Mouse (Mus musculus): ENCODE measurements around the gene Asic2.

Asic2 gene

DNA sequence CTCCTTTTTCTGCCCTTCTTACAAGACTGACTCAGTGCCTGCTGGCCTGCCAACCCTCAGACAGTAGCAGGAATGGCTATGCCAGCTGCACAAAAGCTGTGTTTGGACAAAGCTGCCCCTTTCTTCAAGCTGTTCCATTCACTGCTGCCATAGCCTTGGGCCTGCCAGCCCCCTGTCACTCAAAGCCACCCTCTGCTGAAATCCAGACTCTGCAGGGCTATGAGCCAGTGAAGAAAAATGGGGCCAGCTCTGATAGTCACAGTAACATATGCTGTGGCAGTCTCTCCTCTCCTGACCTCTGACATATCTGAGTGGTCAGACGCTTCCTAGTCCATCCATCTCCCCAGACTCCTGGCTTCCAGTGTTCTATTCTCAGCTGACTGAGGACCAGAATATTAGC, 200.5 kb downstream of the Asic2 start:
- in situ Hi-C loops (cut with MboI; ENCODE audit: unreplicated experiment in 2 of 2), result no loop called here

DNA sequence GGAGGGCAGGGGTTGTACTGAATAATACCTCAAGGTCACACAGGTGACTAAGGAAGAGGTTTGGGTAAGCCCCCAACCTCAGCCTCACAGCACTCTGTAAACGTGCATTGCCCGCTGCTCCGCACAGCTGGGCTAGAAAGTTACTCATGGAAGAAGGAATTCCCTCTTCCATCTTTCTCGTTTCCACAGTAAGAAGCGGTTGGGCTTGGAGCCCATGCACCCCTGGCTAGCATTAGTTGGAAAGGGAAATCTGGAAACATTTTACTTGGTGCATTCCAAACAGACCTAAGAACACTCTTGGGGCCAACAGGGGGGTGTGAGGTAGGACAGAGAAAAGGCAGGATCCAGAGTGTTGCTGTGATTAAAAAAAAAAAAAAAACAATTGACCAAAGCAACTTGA, 203.0 kb downstream of the Asic2 start:
- in situ Hi-C loops (cut with MboI; ENCODE audit: unreplicated experiment in 2 of 2), result no loop called here

DNA sequence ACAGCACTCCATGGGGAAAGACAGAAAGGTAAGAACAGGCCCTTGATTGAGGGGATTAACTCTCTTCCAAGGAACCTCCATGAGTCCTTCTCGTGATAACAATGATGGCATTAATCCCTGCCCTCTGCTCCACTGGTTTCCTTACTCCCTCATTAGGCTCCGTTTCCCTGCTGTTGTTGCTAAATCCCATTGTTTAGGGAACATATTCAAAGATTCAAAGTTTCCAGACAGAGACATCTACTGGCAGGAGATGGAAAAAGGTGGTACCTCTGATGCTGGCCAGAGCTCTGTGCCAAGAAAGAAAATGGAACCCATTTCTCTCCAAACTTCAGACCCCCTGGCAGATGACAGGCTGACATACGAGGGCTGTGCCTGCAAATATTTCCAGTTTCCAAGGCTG, 203.5 kb downstream of the Asic2 start:
- in situ Hi-C loops (cut with MboI; ENCODE audit: unreplicated experiment in 2 of 2), result no loop called here

DNA sequence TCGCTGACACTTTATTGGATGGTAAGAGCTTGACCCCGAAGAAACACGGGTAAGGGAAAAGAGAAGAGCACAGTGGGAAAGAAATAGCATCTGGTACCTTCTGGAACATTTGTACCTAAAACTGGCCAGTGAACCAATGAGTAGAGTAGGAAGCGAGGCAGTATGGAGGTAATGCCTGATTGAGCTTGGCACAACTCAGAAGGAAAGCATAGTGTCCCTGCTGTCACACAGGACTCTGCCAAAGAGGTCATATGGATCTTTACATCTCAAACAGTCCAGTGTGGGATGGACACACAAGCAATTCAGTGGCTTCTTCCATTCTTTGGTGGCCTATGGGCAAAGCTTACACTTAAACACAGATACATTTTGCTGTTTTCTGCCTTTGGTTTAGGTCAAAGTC, 211.0 kb downstream of the Asic2 start:
- in situ Hi-C loops (cut with MboI; ENCODE audit: unreplicated experiment in 2 of 2), result no loop called here

DNA sequence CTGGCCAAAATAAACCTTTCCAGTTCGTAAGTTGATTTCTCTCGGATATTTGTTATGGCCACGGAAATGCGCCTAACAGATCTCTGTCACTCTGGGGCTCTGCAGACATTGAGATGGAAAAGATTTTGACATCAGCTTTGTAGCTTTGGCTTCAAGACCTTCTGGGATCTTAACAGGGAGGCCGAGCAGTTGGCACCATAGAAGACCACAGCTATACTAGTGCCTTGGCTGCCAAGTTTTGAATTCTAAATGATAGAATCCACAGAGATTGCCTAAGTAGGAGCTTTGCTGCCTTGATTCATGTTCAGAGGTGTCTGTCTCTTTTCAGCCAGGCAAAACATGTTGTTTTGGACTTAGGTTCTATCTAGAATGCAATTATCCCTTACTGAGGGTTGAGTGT, 217.4 kb downstream of the Asic2 start:
- in situ Hi-C loops (cut with MboI; ENCODE audit: unreplicated experiment in 2 of 2), result no loop called here

DNA sequence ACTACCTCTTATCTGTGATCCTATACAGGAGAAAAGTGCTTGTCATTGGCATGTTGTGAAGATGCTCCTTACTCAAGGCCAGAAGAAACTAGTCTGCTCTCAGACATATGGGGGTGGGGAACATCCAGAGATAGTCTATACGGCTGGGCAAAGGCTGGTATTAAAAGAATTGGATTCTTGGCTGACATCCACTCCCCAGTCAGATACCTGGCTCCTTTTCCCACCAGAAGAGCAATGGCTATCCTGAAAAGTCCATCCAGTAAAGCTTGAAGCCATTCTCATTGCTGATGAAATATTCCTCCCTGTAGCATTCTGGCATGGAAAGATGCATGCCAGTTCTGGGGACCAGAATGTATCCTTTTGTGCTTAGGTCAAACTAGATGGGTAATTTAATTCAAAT, 218.2 kb downstream of the Asic2 start:
- in situ Hi-C loops (cut with MboI; ENCODE audit: unreplicated experiment in 2 of 2), result no loop called here

DNA sequence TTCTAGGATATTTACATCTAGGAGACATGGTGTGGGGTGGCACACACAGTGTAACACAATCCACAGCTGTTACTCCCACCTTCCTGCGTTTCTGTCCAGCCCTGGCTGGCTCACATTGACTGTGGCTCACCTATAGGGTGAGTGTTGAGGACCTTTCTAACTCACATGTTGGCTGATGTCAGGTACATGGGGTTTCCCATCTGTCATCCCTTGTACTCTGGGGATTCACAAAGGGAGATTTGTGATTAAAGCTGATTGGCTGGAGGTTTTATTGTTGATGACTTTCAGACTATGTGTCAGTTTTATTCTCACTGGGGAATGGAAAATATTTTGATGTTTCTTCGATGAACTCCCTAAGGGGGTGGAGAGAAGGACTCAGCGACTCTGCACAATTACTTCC, 229.3 kb downstream of the Asic2 start:
- in situ Hi-C loops (cut with MboI; ENCODE audit: unreplicated experiment in 2 of 2), result no loop called here

DNA sequence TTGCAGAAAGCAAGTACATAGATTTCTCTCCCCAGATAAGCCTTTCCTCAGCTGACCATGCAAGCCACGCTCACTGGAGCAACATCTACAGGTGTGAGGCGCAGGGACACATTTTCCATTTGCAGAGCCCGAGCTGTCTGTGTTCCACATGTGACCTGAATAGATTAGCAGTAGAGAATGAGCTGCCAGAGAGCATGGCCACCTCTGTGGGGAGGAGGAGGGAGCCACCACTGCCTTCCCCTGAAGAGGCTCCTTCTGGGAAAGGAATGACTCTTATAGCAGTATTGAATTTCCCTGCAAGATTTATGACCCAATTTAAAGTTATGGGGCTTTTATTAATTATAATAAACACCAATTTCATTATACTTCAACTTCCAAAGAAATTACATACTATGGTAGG, 230.5 kb downstream of the Asic2 start:
- in situ Hi-C loops (cut with MboI; ENCODE audit: unreplicated experiment in 2 of 2), result no loop called here

DNA sequence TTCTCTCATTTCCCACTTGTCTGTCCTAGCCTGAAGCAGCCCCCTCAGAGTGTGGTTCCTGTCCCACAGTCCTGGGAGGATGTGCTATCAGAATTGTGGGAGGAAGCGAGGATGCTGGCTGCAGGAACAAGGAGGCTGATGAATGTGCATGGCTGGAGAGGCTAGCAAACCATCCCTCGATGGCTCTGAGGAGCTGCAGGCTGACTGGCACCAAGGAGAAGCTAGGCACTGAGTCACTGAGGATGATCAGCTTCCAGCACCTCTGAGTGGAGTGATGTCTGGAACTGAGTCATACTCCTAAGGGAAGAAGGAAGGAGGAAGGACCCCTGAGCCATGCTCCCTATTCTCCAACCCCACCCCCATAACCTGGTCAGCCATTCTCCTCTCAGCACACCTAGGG, 246.2 kb downstream of the Asic2 start:
- in situ Hi-C loops (cut with MboI; ENCODE audit: unreplicated experiment in 2 of 2), result no loop called here

DNA sequence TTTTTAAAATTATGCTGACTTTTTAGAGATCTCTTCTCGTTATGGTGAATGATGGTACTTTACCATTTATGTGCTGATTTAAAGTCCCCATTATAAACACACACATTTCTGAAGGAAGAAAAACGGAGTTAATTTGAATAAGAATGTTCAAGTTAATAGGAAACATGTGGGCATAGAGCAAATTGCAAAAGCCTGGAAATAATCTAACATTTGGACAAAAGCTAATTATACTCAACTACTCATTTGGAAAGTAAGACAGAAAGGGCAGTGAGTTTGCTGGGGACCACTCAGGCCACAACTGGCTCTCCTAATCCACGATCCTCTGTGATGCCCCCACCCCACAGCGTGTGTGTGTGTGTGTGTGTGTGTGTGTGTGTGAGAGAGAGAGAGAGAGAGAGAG, 253.5 kb downstream of the Asic2 start:
- in situ Hi-C loops (cut with MboI; ENCODE audit: unreplicated experiment in 2 of 2), result no loop called here

DNA sequence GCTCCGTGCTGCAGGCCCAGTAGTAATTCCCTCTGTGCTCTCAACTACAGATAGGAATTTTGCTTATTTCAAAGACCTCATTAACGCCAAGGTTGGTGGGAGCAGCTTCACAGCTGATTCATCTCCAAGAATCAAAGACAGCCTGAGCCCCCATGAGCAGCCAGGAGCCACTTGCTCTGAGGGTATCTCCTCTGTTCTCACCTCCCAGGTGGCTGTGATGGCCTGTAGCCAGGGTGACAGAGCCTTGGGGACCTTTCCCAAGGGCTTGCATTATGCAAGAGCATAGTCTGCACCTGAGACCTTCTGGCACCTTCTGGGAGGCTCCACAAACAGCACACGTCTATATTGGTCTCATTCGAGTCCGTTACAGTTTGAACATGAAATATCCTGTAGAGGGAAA, 261.3 kb downstream of the Asic2 start:
- in situ Hi-C loops (cut with MboI; ENCODE audit: unreplicated experiment in 2 of 2), result no loop called here

DNA sequence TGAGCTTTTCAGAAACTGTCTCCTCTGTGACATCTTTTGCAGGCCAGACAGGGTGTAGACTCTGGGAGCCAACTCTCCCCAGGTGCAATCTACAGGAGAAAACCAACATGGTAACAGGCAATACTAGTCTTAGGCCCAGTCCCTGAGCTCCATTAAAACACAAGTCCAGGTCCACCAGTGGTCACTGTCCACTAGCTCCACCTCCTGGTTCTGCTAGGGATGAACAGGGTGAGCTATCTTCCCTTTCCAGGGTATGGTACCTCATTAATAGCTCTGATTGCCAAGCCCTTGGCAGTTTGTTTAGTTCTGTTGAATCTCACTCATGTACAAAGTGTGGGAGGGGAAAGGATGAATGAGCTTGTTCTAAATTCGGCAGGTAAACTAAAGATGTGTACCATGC, 270.2 kb downstream of the Asic2 start:
- in situ Hi-C loops (cut with MboI; ENCODE audit: unreplicated experiment in 2 of 2), result no loop called here

DNA sequence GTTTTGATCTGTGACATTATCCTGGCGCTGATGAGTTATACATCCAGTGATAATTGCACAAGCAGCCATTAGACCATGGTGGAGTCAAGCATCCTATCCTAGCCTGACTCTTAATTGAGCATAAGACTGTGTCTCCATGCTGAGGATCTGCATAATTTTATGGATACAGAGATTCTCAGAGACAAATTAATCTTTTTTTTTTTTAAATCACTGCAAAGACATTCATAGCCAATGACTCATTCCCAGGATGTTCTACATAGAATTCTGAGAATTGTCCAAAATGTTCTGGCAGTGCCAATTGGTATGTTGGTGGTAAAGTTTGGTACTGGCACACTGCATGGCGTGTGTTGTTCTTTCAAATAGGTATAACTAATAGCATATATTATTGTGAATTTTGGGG, 272.8 kb downstream of the Asic2 start:
- in situ Hi-C loops (cut with MboI; ENCODE audit: unreplicated experiment in 2 of 2), result no loop called here

DNA sequence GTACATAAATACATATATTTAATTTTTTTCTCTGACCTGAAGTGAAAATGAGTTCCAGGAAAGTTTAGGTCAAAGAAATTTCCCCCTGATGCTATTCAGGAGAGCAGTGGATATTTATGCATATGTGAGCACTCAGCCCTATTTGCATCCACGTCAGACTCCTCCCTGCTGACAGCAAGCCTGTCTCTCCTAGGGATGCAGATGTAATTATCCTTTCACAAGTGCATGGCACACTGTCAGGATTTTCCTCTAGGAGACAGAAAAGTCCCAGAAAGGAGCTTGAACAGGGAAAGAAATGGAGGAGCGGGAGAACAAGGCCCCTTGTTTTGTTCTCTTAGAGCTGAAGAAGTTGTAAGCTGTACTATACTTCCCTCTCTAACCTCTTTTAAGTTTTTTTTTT, 287.7 kb downstream of the Asic2 start:
- in situ Hi-C loops (cut with MboI; ENCODE audit: unreplicated experiment in 2 of 2), result no loop called here

DNA sequence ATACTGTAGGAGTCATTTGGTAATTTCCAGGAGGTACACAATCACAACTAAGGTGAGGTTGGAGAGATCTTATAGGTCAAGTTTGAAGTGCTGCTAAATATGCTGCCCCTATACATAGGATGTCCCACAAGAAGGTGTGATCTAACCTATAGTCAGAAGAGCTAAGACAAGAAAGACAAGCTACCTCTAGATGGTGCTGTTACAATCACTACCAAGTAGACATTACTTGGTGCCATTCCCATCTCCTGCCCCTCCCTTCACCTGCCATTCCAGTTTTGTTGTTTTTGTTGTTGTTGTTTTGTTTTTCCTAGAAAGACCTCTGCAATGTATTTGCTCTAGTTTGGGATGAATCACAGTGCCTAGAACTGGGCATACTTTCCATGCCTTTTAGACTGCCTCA, 296.5 kb downstream of the Asic2 start:
- in situ Hi-C loops (cut with MboI; ENCODE audit: unreplicated experiment in 2 of 2), result no loop called here

DNA sequence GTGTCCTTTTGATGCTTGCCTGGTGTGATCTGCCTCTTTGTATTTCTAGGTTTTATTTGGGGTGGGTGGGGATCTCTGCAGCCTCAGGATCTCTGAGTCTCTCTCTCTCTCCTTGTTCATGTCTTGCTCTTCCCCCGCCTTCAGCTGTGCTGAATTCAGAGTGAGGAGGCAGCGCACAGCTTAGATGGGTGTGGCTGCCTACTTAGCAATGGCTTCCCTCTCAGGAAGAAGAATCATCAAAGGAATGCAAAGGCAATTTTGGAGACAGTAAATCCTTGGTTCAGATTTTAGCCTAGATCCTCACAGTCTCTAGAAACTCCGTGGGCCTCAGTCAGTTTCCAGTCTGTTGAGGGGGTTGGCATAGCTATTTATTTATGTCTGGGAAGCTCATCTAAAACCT, 297.8 kb downstream of the Asic2 start:
- in situ Hi-C loops (cut with MboI; ENCODE audit: unreplicated experiment in 2 of 2), result no loop called here

DNA sequence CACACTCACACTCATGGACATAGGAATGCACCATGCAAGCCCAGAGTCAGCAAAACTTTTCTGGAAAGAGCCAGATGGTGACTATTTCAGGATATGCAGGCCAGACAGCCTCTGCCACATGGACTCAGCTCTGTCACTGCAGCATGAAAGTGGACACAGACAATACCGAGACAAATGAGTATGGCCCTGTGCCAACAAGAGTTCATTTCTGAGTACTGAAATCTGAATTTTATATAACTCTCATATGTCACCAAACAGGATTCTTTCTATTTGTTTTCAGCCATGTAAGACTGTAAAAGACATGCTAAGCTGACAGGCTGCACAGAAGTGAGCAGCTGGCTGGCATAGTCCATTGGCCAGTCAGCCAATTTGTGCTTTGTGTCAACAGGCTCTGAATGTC, 309.4 kb downstream of the Asic2 start:
- in situ Hi-C loops (cut with MboI; ENCODE audit: unreplicated experiment in 2 of 2), result no loop called here

DNA sequence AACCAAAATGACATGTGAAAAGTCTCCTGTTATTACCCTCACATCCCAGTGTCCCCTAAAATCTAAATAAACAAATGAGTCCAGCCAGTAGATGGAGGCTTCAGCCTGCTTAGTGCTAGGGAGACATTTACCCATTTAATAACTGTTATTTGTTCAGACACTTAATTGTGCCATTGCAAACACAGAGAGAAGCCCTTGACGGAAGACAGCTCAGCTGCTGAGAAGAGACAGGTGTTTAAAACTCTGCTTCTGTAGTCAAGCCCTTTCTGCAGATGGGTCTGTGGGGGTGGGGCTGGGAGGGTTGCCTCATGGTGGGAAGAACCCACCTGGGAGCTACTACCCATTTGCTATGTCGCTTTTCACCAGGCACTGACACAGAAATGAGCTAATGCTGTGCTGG, 311.1 kb downstream of the Asic2 start:
- in situ Hi-C loops (cut with MboI; ENCODE audit: unreplicated experiment in 2 of 2), result no loop called here

DNA sequence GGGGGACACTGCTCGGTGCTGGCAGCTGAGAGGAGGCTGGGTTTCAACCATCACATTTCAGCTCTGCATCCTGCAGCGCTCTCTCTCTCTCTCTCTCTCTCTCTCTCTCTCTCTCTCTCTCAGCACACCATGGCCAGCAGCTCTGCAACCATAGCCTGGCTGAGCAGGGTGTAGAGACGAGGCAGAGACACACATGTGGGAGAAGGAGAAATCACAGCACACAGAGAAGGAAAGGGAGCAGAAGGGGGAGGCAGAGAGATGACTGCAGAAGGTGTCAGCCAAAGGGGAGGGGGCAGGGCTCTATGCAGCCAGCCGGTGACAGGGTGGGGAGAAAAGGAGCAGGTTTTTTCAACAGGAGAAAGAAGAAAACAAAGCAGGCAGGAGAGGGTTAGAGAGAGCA, 320.4 kb downstream of the Asic2 start:
- in situ Hi-C loops (cut with MboI; ENCODE audit: unreplicated experiment in 2 of 2), result loop anchor here (25.0 kb wide), 3 partner anchors 514 to 1239 kb away; partner anchors contain the start of genes Fndc8 (in 1 of the 2) and Rad51d (in 1 of the 2)

DNA sequence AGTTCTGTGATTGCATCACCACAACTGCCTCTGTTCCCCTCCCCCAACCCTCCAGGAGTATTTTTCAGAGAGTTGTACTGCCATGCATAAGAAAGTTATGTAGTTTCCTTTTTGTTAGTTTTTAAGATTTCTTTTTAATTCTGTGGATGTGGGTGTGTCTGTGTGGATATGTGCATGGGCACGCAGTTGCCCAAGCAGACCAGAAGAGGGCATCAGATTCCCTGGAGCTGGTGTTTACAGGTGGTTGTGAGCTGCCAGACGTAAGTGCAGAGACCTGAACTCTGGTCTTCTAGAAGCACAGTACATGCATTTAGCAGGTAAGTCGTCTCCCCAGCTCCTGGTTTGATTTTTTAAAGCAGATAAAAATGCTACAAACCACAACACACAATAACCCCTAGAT, 322.7 kb downstream of the Asic2 start:
- in situ Hi-C loops (cut with MboI; ENCODE audit: unreplicated experiment in 2 of 2), result loop anchor here (25.0 kb wide), 3 partner anchors 517 to 1242 kb away; partner anchors contain the start of genes Fndc8 (in 1 of the 2) and Rad51d (in 1 of the 2)

DNA sequence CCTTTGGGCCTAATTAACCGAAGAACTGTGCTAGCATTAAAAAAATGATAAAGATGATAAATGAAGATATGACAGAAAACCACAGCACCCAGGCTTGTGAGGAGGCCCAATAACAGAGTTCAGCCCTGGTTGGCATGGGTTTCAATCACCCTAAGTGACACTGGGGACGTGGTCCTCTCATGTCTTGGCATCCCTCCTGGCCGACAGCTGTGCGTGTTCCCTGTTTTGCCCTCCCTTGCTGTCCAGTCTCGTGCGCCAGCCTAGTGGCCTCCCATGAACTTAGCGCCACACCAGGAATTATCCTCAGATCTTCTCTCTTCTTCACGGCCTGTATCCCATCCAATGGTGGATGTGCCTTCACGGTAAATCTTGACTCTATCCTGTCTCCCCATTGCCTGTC, 331.9 kb downstream of the Asic2 start:
- in situ Hi-C loops (cut with MboI; ENCODE audit: unreplicated experiment in 2 of 2), result loop anchor here (10.0 to 25.0 kb wide), 5 partner anchors 526 to 1251 kb away; partner anchors contain the start of genes Fndc8 (in 1 of the 2) and Rad51d (in 1 of the 2)

DNA sequence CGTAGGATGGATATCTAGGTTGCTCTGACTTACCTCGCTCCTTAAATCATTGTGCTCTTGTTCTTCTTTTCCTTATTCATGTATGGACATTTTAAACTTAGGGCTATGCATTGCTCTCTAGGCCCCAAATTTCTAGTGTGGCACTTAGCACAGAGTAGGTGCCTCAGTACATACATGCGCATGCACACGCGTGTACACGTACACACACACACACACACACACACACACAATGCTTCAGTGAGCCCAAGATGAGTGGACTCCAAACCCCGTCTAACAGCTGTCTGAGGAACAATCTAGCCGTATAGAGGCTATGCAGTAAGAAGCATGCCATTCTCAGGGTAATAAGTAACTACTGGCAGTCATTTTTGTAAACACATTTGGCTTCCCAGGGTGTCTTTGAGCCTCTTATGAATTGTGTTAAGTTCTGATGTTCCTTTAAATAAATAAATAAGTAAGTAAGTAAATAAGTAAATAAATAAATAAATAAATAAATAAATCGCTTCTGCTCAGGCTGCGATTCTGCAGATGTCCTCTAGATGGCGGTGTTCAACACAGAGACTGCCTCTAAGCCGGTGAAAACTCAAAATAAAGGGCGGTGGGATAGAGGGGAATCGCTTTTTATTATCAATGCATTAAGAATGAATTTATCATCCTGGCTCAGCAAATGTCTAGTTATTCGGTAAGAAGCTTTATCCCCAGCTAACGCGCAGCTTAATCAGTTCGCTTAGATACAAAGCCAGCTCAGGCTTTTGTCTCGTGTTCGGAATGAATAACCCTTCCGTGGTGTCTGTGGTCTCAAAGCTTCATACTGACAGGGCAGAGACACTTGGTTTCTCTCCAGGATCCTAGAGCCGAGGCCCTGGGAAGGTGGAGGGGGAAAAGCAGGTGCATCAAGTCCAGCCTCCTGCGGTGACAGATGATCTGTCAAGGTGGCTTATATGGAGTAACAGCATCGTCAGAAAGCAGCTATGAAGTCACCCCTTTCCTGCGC, 333.6 kb downstream of the Asic2 start:
- in situ Hi-C loops (cut with MboI; ENCODE audit: unreplicated experiment in 2 of 2), result loop anchor here (10.0 to 25.0 kb wide), 5 partner anchors 528 to 1253 kb away; partner anchors contain the start of genes Fndc8 (in 1 of the 2) and Rad51d (in 1 of the 2)

All from v-Abl transformed pro-B cells (cell line).